Comparison of ENCODE assay signal across 14 mouse cellular contexts in genomic region chr4:62641656-62642055, GRCm38 (mm10).
A peak's percentile ranks its signal among the peaks of the same experiment; 100 is the strongest.
DNase-seq lines count a peak whose midpoint lies in the region; ATAC-seq and TF ChIP-seq lines count a peak whose summit lies in the region.
"Had no signal": no experiment of that assay in that cellular context is flagged by ENCODE, and none has a peak within 500 bp of the region (broad histone marks: within the 10 kb centered on the region; RNA-seq: fewer than 3 reads in every experiment).

No protein-coding gene starts in this region.

- no peak for TF ChIP-seq CTCF in left cerebral cortex, adult 2 months (IDR thresholded peaks at IDR 0.05)

- H3K9ac ChIP-seq in heart, embryonic 15.5 days, result no peak overlapping the region
- no peak overlapping the region for H3K9ac ChIP-seq in limb, embryonic 15.5 days
- H3K9ac ChIP-seq: forebrain, embryonic 15.5 days; midbrain, embryonic 15.5 days had no signal

- no peak overlapping the region for H3K4me3 ChIP-seq in heart, embryonic 10.5 days
- H3K4me3 ChIP-seq in left cerebral cortex, adult 2 months, result no peak overlapping the region
- no peak overlapping the region for H3K4me3 ChIP-seq in heart, embryonic 15.5 days
- no peak overlapping the region for H3K4me3 ChIP-seq in limb, embryonic 15.5 days
- H3K4me3 ChIP-seq: forebrain, embryonic 15.5 days; midbrain, embryonic 15.5 days had no signal

- no peak for ATAC-seq in heart, embryonic 15.5 days (replicated peaks; ENCODE audit: insufficient number of reproducible peaks, insufficient read depth, low FRiP score, low read depth)
- no peak for ATAC-seq in limb, embryonic 15.5 days (ENCODE audit: insufficient number of reproducible peaks, low FRiP score, low TSS enrichment, low read depth)
- ATAC-seq: forebrain, embryonic 15.5 days; lung, postnatal 0 days; midbrain, embryonic 15.5 days had no signal

- H3K36me3 ChIP-seq in heart, embryonic 10.5 days, result peaks cover 16% of the 10 kb centered on the region; the same call in 1 of the 2 replicates
- no peaks in the 10 kb centered on the region for H3K36me3 ChIP-seq in heart, embryonic 15.5 days
- no peaks in the 10 kb centered on the region for H3K36me3 ChIP-seq in limb, embryonic 15.5 days
- H3K36me3 ChIP-seq: forebrain, embryonic 15.5 days; midbrain, embryonic 15.5 days had no signal

- 54% methylated on average over 3 of the region's 3 CpGs for WGBS in heart, embryonic 10.5 days
- WGBS in heart, embryonic 15.5 days, result 61% methylated on average over 3 of the region's 3 CpGs
- WGBS in limb, embryonic 15.5 days, result 67% methylated on average over 3 of the region's 3 CpGs

- no peak overlapping the region for H3K4me2 ChIP-seq in heart, embryonic 15.5 days
- H3K4me2 ChIP-seq in limb, embryonic 15.5 days, result no peak overlapping the region
- H3K4me2 ChIP-seq: forebrain, embryonic 15.5 days; midbrain, embryonic 15.5 days had no signal

- intact Hi-C loops in left cerebral cortex, adult 2 months (cut with DNase I), result no loop called here
- intact Hi-C loops in left cerebral cortex, postnatal 25 days (cut with DNase I), result no loop called here

- DNase-seq in heart, embryonic 10.5 days (ENCODE audit: low spot score), result no peak
- no peak for DNase-seq in heart, adult 9 months (ENCODE audit: low spot score in 2 of 2)
- no peak for DNase-seq in left cerebral cortex, adult 2 months (ENCODE audit: extremely low spot score in 1 of 2, low spot score in 2 of 2)
- no peak for DNase-seq in left cerebral cortex, adult 18-20 months (ENCODE audit: low spot score in 2 of 2)
- DNase-seq in urinary bladder, postnatal 10 days (ENCODE audit: low spot score), result no peak
- DNase-seq in left cerebral cortex, postnatal 25 days (ENCODE audit: low spot score in 2 of 2), result no peak
- DNase-seq: adrenal gland, adult 8-10 months; B cell, adult 2 months; layer of hippocampus, postnatal 36 days had no signal

- H3K27me3 ChIP-seq in heart, embryonic 10.5 days (ENCODE audit: insufficient read depth, poor library complexity, severe bottlenecking), result peaks cover 56% of the 10 kb centered on the region
- no peaks in the 10 kb centered on the region; the same call in 1 of the 2 replicates for H3K27me3 ChIP-seq in heart, embryonic 15.5 days
- H3K27me3 ChIP-seq in limb, embryonic 15.5 days, result no peaks in the 10 kb centered on the region
- H3K27me3 ChIP-seq: forebrain, embryonic 15.5 days; midbrain, embryonic 15.5 days had no signal

- H3K9me3 ChIP-seq in heart, embryonic 10.5 days, result no peaks in the 10 kb centered on the region
- no peaks in the 10 kb centered on the region for H3K9me3 ChIP-seq in heart, embryonic 15.5 days (replicated peaks)
- H3K9me3 ChIP-seq in limb, embryonic 15.5 days, result no peaks in the 10 kb centered on the region
- H3K9me3 ChIP-seq: forebrain, embryonic 15.5 days; midbrain, embryonic 15.5 days had no signal

- H3K27ac ChIP-seq in heart, embryonic 10.5 days, result peak overlapping the region; percentile 64
- H3K27ac ChIP-seq in left cerebral cortex, adult 2 months, result peak overlapping the region; percentile 36; the same call in 1 of the 2 replicates
- H3K27ac ChIP-seq in heart, embryonic 15.5 days, result peak overlapping the region; percentile 77
- H3K27ac ChIP-seq in limb, embryonic 15.5 days, result peak overlapping the region; percentile 74
- H3K27ac ChIP-seq: forebrain, embryonic 15.5 days had no signal

- peaks cover 55% of the 10 kb centered on the region for H3K4me1 ChIP-seq in heart, embryonic 10.5 days
- peaks cover 47% of the 10 kb centered on the region for H3K4me1 ChIP-seq in heart, embryonic 15.5 days (replicated peaks)
- H3K4me1 ChIP-seq in limb, embryonic 15.5 days, result peaks cover 35% of the 10 kb centered on the region
- H3K4me1 ChIP-seq: midbrain, embryonic 15.5 days had no signal
